Comparison of ENCODE assay signal across 13 mouse cellular contexts in the genomic region with DNA sequence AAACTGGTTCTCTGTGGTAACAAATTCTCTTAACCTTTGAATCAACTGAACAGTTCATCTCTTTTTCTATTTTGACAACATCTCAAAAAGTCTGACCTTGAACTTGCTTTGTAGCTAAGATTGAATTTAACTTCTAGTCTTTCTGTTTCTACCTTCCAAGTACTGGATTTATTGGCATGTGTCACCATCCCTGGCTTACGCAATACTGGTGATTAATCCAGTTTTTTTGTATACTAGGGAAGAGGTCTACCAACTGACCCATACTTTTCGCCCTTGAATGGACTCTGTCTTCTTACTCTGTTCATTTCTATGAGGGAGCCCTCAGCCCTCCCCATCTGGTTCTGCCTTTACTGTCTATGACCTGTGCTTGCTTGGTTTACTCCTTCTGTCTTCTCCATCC.
"Had no signal": no experiment of that assay in that cellular context is flagged by ENCODE, and none has a peak within 500 bp of the region (broad histone marks: within the 10 kb centered on the region; RNA-seq: fewer than 3 reads in every experiment).

No protein-coding gene starts in this region.

- H3K27me3 ChIP-seq: limb, embryonic 13.5 days; liver, embryonic 12.5 days; neural tube, embryonic 12.5 days had no signal

- H3K4me3 ChIP-seq: limb, embryonic 13.5 days; liver, embryonic 12.5 days; midbrain, embryonic 10.5 days; neural tube, embryonic 12.5 days had no signal

- H3K4me1 ChIP-seq: limb, embryonic 13.5 days; midbrain, embryonic 10.5 days; neural tube, embryonic 12.5 days had no signal

- DNase-seq: kidney, postnatal 10 days; layer of hippocampus, adult 9-11 months; layer of hippocampus, postnatal 36 days; lung, embryonic 14.5 days; lung, postnatal 10 days; lung, postnatal 4 days; midbrain, embryonic 14.5 days; thymus, postnatal 25 days had no signal

- H3K27ac ChIP-seq: limb, embryonic 13.5 days; liver, embryonic 12.5 days; midbrain, embryonic 10.5 days; neural tube, embryonic 12.5 days; stomach, postnatal 0 days had no signal
